Mouse (Mus musculus) right cerebral cortex, postnatal 36 days (tissue): ENCODE data around the gene Ikbke.

ENCODE experiments used
- DNase-seq, 2 experiments: peaks; one replicate each; pipeline ENCODE4 v3.0.0; 2022; ENCODE audit warnings: low spot score in 2 of 2, mixed read lengths in 1 of 2

The Ikbke gene

DNA sequence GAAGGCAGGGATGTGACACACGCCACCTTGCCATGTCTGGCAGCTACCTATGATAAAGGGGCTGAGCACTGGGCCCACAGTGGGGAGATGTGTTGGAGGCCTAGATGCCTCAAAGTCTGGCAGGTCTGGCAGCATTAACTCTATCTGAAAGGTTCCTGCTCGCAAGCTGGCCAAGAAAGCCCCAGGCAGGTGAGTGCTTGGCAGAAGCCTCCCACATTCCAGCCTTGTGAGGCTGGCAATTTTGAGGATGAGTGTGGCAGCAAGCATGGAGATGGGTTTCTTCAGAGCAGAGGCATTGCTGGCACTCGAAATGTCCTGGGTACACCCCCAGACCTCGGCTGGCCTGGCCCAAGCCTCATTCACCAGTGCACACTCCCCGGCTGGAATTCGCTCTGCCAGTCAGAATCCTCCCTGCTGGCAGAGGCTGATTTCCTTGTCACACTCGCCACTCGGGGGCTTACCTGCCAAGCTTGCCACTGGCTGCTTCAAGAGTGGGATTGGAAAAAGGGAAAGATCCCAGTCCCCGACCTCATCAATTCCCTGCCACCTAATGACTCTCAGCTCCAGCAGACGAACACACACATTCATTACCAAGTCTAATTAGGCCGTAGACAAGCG lies 39.7 kb downstream of the Ikbke start:
- DNase-seq, result no peak

DNA sequence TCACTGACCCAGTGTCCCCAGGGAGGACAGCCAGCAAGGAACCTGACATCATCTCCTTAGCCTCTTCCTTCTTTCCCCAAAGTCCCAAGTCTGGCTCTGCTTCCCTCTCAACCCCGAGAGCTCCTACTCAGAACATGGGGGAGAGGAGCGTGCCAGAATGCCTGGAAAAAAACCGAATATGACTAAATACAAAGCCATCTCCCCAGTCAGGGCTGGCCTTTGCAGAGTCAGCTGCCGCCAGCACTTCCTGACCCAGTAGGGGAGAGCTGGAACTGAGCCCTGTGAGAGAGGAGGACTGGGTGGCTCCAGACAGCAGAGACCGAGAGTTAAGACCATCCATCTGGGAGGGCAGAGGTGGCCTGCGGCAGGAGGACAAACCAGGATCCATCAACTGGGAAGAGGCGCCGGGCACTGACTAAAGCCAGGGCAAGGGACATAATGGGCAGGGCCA lies 40.5 kb downstream of the Ikbke start:
- no peak for DNase-seq

DNA sequence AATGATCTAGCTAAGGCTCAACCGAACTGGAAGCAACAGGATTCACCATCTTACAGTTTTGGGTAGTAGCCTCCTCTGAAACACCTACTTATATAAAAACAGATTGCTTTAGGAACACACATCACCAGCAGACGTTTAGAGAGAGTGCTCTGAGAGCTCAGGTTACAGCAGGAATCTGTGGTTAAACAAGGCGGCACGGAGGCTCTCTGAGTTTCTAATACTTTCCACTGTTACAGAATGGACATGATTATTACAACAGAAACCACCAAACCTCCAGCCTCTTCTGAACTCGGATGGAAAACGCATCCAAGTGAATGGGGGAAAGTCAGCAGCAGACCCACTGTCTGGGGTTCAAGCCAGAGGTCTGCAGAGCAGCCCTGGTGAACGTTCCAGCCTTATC lies 43.3 kb downstream of the Ikbke start:
- no peak for DNase-seq

DNA sequence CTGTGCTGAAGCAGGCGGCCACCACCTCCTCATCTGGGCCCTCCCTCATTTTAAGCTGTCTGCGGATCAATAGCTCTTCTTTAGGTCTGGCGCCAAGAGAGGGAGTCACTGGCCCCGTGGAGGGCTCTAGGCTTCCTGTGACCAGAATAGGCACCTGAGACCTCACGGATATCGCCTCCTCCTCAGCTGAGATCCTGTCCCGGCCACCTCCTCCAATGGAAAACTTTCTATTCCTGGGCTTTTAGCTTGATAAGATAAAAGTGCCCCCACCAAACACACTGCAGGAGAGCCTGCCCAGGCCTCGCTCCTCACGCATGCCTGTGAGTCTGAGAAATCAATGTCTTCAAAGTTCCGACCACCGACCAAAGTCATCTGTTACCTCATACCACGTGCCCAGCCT lies 45.9 kb downstream of the Ikbke start:
- no peak for DNase-seq

DNA sequence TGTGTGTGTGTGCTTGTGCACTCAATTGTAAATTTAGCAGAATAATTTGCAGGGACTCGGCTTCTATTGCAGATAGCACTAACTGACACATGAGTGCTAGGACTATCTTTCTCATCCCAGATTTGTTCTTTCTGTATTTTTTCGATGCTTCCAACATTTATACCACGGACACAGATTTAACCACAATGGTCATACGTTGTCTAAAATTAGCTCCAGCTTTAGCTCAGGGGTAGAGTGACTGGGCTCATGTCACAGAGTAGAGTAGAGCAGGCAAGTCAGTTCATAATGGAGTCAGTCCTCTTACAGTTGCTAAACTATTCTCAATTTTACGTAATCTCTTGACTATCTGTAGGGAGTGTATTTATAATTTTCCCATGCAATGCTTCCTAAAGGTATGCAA lies 50.7 kb downstream of the Ikbke start:
- no peak for DNase-seq

DNA sequence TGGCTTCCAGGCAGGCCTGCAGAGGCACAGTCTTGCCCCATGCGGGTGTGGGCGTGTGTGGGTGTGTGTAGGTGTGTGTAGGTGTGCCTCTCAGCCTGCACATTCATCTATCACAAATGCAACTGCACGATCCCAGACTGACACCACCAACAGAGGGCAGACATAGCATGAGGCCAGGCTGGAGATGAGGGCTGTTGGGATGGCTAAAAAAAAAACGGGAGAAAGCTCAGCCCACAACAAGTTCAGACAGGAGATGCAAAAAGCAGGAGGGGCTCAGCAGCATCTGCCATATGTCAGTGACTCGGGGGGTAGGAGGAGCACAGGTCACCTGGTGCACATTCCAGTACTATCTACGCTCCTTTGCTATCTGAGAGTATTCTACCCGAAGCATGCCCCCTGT lies 51.2 kb downstream of the Ikbke start:
- DNase-seq, result no peak

DNA sequence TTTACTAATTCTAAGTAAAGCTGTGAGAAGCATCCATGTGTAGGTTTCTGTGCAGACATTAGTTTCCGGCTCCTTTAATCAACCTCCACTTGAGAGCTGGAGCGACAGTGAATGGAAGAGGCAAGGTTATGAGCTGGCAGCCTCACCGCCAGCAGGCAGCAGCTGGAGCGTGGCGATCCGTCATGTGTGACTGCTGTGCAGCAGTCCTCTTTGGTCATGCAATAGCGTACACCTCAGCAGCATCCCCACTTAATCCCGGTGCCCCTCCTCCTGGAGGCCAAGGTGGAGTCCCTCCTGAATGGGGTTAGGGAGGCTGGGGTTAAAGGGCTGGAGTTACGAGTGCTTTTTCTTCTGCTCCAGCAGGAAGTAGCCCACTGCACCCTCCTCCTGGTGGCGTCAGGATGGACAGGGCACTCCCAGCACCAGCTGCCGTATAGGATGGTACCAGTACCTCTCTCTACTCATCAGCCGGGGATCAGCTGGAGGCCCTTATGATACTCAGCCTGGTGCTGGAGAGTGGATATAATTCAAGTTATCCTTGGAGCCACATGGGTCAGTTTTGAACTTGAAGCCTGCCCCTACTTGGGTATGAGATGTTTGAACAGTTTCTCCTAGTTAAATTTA lies 54.4 kb downstream of the Ikbke start:
- no peak for DNase-seq

DNA sequence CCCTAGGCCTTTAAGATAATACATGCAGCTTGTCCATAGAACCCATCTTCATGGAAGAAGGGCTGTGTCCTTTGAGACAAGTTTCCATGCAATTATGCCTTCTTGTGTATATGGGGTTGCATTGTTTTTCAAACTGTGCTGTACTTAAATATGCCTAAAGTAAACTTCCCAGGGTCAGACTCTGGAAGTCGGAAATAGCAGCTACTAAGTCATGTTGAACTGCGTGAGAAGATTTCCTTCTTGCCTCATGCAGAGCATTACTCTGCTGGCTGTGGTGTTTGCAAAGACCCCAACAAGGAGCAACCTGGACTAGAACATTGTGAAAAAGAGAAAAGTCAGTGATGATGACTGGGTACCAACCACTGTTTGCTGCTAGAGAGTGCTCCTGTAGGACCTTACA lies 56.1 kb downstream of the Ikbke start:
- DNase-seq, result no peak

DNA sequence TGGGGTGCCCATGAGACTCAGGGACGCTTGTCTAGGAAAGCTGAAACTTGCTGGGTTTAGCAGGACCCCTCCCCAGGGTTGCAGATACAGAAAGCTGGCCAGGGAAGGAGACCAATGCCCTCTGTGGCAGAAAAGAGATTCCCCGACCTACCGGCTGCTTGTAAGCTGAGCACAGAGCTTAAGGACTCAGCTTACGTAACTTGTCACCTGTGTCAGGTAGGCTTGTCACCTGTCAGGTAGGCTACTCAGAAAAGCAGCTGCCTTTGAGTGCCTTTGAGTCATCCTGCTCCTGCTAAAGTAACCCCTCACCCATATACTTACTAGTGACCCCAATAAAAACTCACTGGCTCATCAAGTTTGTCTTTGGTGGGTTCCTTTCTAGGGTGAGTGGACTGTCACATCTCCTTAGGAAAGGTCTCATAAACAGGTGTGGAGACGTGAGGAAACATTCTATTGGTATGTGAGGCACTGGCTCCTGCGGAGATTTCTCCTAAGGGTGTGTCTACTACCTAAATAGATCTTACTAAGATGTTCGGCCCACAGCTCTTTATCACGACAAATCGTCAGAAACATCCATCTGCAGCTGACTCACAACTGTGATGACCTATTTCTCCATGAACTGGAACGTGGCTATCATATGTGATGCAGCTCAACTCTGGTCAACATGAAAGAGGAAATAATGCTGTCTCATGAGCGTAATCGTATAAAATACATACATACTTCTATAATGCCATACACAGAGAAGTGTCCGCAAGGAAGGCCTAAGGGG lies 57.4 kb downstream of the Ikbke start:
- no peak for DNase-seq

DNA sequence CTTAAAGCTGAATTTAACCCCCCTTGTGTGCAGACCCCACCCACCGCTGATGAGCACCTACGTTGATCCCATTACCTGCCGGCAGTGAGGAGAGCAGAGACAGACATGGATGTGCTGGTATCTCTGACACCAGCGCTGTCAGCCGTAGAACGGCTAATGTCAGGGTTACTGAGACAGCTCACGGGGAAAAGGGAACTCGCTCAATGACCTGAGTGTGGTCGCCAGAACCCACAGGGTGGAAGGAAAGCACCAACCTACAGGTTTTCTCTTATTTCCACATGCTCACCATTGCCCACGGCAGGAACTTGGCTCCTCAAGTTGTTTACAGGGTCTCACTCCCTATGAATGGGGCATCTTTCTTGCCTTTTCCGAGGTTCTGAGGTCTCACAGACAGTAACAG lies 60.5 kb downstream of the Ikbke start:
- DNase-seq, result no peak

DNA sequence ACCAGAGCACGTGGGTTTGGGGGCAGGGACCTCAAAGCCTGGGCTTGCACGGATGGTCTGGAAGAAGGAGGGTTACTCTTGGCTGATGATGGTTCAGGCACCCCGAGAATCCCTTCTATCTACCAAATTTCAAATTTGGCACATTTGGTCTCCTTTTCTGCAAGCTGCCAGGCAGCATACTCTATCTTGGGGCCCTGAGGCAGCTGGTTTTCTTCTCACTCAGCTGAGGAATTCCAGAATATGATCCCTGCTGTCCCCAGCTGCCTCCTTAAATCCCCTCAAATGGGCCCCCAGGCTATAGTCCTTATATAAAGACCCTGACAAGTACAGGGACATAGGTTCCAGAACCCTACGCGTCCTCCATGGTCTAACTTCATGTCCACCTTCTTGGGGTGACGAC lies 66.0 kb downstream of the Ikbke start:
- no peak for DNase-seq

DNA sequence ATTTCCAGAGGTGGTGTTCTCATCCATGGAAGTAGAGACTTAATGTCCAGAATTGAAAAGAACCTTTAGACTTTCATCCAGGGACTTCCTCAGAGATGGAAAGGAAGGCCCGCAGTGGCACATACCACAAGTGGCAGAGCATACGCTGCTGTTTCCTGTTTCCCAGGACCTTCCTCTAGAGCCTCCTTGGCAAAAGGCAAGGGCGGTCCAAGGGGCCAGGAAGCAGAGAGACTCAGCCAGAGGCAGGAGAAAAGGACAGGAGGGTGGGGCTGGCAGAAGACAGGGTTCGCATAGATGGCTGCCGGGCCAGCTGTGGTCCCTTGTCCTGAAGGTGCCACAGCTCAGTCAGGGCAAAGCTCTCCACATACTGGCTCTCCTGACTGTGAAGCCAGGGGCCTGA lies 66.5 kb downstream of the Ikbke start:
- no peak for DNase-seq

DNA sequence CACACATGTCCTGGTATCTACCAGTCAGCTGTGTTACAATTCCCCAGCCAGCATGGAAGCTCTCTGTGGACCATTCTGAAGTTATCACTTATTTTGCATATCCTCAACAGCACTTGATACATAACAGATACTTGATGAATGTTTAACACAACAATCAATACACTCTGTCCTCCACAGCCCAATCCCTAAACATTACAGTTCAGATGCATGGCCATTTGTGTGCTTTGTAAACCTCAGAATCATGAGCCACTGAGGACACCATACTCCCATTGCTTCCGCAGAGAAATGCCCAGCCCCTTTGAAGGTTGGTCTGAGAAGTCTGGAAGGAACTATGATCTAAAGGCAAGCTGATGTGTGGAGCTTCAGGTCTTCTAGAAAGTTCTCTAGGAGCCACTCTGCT lies 67.8 kb downstream of the Ikbke start:
- DNase-seq, result no peak

DNA sequence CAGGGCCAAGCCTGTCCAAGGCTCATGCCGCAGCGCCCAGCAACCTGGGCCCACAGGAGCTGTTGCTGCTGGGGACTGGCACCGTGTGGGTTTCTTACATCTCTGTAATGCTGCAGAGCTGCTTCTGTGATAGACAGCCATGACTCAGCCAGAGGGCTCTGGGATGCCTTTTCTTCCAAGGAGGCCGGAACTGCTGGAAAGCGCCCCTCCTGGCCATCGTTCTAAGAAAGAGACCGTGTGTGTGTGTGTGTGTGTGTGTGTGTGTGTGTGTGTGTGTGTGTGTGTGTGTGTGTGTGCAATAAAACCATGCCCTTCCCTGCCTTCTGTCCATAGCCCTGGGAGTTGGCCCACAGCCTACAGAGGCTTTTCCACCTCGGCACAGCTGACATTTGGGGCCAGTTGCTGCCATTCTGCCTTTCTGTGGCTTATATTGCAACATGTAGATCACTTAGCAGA lies 69.4 kb downstream of the Ikbke start:
- no peak for DNase-seq

DNA sequence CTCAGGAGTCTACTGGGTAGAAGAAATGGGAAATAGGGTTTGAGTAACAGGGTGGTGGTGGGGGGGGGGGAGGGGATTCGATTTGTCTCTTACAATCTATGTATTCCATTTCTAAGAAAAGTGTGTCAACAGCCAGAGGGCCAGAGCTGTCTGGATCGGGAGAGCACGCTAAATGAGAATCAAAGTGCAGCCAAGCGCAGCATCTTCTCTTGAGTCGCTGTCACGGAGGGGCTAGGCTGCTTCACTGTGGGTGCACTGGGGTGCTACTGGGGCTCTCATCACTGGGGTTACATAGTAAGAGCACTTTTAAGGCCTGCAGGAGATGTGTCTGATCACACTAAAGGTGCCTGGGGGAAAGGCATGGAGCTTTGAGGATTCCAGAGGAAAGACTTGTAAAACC lies 70.6 kb downstream of the Ikbke start:
- no peak for DNase-seq

DNA sequence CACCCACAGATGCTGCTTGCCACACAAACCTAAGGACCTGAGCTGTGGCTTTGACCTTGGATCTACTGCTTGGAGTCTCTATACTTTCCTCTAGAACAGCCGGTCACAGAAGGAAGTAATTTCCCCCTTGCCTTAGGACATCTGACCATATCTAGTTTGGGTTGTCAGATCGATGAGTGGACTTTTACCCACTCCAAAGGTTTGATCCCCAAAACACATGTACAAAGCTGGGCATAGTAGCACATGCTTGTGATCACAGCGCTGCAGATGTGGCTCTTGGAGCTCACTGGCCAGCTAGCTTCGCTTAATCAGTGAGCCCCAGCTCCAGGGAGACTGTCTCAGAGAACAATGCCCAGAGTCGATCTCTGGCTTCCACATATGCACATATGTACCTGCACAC lies 71.3 kb downstream of the Ikbke start:
- DNase-seq, result no peak

DNA sequence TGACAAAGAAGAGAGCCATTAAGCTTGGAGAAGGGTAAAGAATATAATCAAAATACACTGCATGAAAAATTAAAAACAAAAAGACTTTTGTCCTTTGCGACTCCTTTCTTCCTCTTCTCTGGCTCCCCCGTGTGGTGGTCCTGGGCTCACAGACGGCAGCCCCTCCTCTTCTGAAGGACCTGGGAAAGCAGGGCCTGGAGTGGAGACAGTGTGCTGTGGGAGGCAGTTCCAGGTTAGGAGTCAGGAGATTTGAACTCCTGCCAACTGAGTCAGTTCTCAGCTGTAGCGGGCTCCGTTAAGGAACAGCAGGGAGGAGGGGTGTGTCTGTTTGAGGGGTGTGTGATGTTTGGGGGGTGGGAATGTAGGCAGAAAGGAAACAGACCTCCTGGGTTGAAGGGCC lies 71.9 kb downstream of the Ikbke start:
- no peak for DNase-seq

DNA sequence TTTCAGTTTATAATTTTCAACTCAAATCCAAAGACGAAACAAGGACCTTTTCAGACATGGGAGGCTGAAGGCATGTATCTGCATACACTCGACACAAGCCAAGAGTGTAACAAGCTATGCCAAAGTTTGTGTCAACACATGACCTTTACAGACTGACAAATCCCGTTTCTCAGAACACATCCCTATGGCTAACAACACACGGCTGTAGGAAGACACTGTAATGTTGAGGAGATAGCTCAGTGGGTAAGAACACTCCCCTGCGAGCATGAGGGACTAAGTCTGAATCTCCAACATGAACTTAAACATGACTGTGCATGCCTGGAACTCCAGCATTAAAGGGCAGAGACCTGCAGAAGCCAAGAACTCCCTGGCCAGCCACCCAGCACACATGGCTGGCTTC lies 73.1 kb downstream of the Ikbke start:
- DNase-seq, result no peak

DNA sequence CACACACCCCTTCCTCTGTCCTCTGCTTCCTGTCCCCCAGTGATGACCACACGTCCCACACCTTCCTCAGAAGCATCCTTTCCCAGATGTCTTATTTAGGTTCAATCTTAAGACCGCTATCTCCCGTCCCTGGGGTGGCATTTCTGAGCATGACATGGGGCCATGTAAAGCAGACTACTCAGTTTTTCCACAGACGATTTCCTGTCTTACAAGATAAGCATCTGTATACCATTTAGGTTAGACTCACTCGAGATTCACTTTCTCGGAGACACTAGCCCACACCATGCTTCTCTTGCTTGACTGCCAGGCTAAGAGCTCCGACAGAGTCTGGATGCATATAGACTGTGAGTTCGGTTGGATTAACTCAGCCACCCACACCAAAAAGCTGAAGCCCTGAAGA lies 74.9 kb downstream of the Ikbke start:
- no peak for DNase-seq
